Mouse (Mus musculus) forelimb bud, embryonic 11.5 days (tissue): ENCODE results near the gene Spag6.

Experiments
- DNase-seq: peaks from one replicate; pipeline ENCODE4 v3.0.0-alpha.2; 2012; ENCODE audit warnings: low read depth, low spot score

Spag6 gene

DNA sequence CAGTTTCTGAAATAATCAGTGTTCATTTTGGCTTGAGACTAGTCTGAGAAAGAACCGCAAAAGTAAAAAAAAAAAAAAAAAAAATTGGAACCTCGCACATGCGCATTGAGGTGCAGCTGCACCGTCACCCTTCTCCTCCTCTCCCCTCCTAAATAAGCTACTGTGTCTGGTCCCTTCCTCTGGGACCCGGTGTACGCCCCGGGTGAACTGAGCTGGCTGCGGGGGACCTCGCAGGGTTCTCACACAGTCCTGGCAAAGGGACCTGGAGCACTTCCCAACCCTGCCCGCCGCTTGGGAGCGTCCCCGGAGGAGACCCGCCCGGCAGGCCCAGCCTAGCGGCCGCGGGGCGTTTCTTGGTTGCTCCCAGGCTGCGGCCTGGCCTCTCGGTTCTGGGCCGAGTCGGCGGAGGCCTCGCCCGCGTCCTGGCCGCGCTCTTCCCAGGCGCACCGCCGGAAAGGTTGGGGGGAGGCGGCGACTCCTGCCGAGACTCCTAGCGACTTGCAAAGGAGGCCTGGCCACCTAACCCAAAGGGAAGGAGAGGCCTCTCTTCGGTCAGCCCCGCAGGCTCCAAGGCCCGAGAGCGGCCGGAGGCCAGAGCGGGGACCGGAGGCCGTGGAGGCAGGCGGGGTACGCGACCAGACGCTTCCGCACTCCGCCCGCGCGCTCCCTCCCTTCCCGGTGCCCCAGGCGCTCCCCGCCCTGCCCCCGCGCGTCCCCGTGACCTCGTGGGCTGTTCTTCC is at the start of gene Spag6:
Spag6 (plus strand) TSS at position 162 of the 740 bp plus-strand sequence.
- no peak for DNase-seq

GRCm38 (mm10) chr2:18648563-18648962 is 45.3 kb upstream of the Spag6 start:
- no peak for DNase-seq

GRCm38 (mm10) chr2:18654821-18655220 is 39.0 kb upstream of the Spag6 start:
- no peak for DNase-seq

DNA sequence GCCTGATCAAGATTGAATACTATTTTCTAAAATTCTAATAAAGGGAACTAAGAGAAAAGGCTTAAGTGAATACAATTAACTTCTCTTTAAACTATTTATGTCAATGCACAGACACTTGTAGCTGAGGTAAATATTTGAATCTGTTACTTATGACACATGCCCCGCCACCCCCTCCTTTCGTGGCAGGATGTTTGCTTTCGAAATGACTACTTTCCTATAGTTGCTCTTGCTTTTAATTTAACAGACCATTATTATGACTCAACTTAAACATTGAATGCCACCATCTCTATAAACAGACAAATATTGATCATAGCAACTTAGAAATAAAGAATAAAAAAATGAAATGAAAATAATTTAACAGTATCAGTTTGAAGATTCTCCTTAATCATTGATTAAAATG is 29.8 kb upstream of the Spag6 start:
- DNase-seq, result no peak

DNA sequence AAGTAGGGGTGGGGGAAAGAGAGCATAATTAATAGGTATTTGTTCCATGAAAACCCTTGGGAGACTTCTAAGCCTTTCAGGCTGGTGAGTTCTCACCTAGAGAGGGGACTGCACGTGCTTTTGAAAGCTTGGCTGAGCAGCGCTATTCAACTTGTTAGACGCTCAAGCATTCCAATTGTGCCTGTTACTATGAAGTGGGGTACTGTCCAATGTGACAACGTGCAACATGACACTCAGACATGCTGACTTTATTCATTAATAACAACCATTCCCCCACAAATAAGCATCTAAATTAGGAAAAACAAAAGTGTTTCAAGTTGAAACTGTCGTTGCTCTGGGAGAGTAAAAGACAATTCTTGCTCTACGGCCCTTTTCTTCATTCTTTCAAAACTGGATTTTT is 22.8 kb upstream of the Spag6 start:
- DNase-seq, result no peak

DNA sequence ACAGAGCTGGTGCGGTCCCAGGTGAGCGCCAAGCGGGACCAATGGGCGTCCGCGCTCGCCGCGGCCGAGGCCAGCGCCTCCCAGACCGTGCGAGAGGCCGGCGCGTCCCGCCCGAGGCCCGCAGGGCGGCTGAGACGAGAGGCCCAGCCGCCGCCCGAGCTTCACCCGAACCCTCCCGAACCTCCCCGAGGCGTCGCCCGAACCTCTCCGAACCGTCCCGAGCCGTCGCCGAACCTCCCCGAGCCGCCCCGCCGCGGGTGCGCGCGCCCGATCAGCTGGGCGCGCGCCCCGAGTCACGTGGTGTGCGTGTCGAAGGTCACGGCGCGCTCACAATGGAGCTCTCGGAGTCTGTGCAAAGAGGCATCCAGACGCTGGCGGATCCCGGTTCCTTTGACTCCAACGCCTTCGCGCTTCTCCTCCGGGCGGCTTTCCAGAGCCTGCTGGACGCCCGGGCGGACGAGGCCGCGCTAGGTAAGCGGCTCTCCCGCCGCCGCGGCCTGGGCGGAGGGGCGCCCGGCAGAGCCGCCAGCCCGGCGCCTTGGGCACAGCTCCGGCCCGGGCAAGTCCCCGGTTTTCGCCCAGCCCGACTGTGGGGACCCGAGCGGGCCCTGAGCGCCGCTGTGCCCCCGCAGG is 21.6 kb upstream of the Spag6 start, which contains the start of gene Commd3:
Commd3 (plus strand) TSS at position 252 of the 633 bp plus-strand sequence.
- peak; percentile 89 for DNase-seq

- DNase-seq, result peak; percentile 62
These were observed 21.1 kb upstream of the Spag6 start for GRCm38 (mm10) chr2:18672766-18673164.

- no peak for DNase-seq
These were observed 20.1 kb upstream of the Spag6 start for GRCm38 (mm10) chr2:18673766-18674165.

- DNase-seq, result no peak
These were observed 19.5 kb upstream of the Spag6 start for GRCm38 (mm10) chr2:18674193-18674902.

DNA sequence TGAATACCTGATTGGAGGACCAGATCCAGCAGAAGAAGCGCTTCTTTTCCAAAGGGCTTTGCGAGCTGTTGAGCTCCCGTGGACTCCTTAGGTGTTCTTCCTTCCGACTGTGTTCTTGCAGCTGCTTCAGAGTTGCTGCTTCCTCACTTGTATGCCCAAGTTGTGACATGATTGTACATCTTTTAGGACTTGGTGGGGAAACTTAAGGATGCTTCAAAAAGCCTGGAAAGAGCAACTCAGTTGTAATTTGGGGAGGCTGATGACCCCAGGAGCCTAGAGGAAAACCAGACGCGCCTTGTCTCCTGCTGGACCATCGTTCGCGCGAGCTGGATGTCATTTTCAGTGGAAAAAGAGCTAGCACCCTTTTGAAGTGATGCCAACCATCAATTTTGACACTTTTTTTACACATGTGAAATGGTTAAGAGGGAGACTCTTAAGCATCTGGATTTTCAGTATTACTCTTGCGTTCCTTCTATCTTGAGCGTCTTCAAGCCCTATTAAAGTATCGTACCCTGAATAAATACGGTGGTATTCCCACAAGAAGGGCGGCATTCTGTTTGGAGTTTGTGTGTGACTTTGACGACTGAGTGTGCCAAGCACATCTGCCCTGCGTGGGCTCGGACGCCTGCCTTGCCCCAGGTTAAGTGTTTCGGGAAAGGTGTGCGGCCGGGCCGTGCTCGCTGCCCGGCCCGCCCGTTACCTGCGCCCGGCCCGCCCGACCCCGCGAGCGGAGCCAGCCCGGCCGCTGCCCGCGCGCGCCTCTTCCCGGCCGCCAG is 18.0 kb upstream of the Spag6 start:
- DNase-seq, result no peak

- DNase-seq, result peak; percentile 87
These were observed 17.3 kb upstream of the Spag6 start for GRCm38 (mm10) chr2:18676457-18676935.

DNA sequence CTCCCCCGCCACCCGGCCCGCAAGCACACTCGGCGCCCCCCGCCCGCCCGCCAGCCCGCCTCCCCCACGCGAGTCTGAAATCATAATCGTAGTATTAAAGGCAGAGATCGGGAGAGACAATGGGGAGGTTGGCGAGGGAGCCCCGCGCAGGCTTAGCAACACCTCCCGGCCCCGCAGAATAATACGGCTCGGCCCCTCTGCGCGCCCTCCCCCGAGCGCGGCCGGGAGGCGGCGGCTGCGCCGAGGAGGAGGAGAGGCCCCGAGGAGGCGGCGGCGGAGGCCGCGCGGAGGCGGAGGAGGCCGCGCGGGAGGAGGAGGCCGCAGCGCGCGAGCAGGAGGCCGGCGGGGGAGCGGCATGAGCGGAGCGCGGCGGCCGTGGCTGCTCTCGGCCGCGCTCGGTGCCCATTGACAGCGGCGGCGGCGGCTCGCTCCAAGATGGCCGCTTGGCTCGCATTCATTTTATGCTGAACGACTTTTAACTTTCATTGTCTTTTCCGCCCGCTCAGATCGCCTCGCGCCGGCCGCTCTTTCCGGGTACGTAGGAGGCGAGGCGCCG is 16.8 kb upstream of the Spag6 start, which contains the start of gene Bmi1:
Bmi1 (plus strand) TSS at position 83 of the 556 bp plus-strand sequence.
- DNase-seq, result no peak

GRCm38 (mm10) chr2:18677631-18678471 is 16.0 kb upstream of the Spag6 start:
- DNase-seq, result no peak

DNA sequence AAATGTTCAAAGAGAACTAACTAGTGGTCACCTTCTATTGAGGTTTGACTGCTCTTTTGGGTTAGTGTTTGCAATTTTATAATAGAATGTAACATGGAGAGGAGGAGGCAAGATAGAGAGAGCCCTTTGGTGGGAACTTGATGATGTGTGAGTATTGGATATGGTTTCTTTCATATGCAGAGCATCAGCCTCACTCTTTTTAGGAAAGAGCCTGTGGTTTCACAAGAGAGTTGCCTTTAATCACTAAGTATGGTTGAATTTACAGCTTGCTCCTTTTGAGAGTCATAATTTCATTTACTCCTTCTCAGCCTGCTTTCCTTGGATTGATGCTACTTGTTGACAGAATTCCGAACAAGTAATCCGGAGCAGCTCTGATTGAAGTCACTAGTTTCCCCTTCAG is 14.1 kb upstream of the Spag6 start:
- DNase-seq, result no peak

GRCm38 (mm10) chr2:18680501-18680900 is 13.3 kb upstream of the Spag6 start:
- no peak for DNase-seq

DNA sequence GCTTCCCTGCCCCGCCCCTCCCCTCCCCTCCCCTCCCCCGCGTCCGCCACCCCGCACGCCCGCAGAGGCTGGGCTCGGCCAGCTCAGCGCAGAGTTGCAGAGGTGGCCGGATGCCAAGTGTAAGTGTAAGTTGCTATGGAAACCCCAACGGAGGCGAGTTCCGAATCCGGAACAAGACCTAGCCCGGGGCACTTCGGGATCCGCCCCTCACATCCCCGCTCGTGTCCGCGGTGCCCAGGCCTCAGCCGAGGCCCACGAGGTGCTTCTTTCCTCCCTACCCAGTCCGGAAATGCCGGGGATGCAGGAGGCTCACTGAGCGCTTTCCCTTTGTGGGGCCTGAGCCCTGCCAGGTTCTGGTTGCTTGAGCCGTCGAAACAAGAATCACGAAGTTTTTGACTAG is 12.9 kb upstream of the Spag6 start:
- no peak for DNase-seq

DNA sequence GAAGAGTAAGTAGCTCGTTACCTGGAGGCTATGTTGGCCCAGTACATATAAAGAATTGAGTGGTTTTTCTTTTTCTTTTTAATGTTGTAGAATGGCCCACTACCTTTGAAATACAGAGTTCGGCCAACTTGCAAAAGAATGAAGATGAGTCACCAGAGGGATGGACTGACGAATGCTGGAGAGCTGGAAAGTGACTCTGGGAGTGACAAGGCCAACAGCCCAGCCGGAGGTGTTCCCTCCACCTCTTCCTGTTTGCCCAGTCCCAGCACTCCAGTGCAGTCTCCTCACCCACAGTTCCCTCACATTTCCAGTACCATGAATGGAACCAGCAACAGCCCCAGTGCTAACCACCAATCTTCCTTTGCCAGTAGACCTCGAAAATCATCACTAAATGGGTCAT is 9.8 kb upstream of the Spag6 start:
- no peak for DNase-seq

DNA sequence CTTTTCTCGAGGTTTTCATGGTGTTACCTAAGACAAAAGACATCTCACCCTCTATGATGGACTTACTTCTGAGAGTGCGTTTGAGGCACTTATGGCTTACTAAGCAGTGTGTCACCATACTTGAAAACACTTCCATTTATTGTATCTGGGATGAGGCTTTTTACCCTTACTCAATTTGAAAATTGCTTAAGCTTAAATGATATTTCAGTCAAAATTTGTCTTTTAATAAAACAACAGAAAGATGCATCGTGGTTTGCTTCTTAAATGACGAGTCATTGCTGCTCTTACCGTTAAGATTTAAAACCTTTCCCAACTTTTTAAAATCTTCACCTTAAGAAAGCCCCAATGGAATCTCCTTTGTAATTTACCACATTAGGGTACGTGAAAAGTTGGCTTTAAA is 7.4 kb upstream of the Spag6 start:
- no peak for DNase-seq

DNA sequence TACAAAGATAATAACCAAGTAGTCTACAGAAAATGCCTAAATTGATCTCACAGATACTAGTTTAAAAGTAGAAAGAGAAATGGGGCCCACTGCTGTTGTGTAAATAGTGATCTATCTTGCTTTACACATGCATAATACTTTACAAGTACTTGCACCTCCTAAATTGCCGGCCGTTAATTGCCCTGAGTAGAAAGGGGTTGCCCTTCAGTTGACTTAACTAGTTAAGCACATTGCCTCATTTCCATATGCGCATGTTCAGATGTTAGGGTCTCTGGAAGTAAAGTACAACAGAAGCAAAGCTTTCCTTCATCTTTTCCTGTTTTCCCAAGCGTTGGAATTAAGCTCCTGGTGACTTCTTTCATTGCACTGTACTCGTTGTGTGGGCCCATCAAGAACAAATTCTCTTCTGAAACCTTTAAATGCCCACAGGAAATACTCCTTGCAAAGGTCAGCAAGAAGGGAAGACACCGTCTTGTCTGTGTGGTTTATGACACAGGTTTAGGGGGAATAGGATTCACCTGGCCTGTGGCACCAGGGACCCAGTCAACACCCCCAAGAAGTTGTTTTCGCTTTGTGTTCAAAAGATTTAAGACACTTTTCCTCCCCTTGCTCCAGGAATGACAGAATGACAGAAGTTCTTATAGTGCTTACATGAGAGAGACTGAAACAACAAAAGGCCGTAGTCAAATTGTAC is 6.9 kb upstream of the Spag6 start:
- DNase-seq, result no peak

DNA sequence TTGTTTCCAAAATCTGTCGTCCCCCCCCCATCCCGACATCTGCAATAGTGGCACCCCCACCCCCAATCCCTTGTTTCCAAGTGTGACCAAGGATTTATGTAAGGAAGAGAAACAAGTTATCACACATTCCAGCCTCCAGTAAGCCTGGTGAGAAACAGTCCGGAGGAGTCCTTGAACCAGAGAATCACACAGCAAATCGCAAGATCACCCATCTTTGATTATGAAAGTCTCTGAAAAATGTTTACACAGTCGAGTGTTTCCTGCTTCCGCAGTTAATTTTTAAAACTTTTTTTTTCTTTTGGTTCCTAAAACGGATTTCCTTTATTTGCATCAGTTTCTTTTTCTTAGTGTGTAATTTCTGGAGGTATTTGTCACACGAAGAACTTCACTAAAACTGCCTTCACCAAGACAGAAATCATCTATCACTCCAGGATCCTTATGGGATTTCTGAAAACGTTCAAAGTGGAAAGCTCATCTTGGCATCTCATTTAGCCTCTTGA is 6.1 kb upstream of the Spag6 start:
- DNase-seq, result no peak
